Mouse (Mus musculus) right cerebral cortex, postnatal 10 days (tissue): Measurements from ENCODE around the gene Pafah1b3.

ENCODE experiments used
- DNase-seq, 2 experiments: peaks; one replicate each; pipeline ENCODE4 v3.0.0; 2021; ENCODE audit warnings: low spot score in 2 of 2

Gene Pafah1b3

GRCm38 (mm10) chr7:25305956-25306613 lies 8.3 kb upstream of the Pafah1b3 start, which contains the start of gene Tmem145:
Tmem145 (plus strand) TSS chr7:25306106.
- DNase-seq = peak in 1 of 2 experiments; percentile 68

- DNase-seq = no peak
Observed at GRCm38 (mm10) chr7:25305481-25305880, 7.7 kb upstream of the Pafah1b3 start.

- DNase-seq = no peak
Observed at GRCm38 (mm10) chr7:25303685-25304006, 5.9 kb upstream of the Pafah1b3 start.

GRCm38 (mm10) chr7:25303003-25303684 lies 5.4 kb upstream of the Pafah1b3 start:
- no peak for DNase-seq

- DNase-seq = peak in 1 of 2 experiments; percentile 66
Observed at GRCm38 (mm10) chr7:25301063-25301462, 3.3 kb upstream of the Pafah1b3 start, which contains the start of gene Prr19. Prr19 (plus strand) TSS chr7:25301411.

- no peak for DNase-seq
Observed at GRCm38 (mm10) chr7:25296945-25297453, 787 bp downstream of the Pafah1b3 start.

- no peak for DNase-seq
Observed at GRCm38 (mm10) chr7:25294960-25295722, 2.6 kb downstream of the Pafah1b3 start.

- DNase-seq = no peak
Observed at GRCm38 (mm10) chr7:25294495-25294894, 3.3 kb downstream of the Pafah1b3 start.

GRCm38 (mm10) chr7:25293191-25293739 lies 4.5 kb downstream of the Pafah1b3 start:
- peak in 1 of 2 experiments; percentile 23 for DNase-seq

GRCm38 (mm10) chr7:25292107-25292506 lies 5.7 kb downstream of the Pafah1b3 start:
- peak; percentile 40 to 43 for DNase-seq

- DNase-seq = peak; percentile 56 to 60
Observed at GRCm38 (mm10) chr7:25290911-25291310, 6.9 kb downstream of the Pafah1b3 start.

GRCm38 (mm10) chr7:25290463-25290862 lies 7.3 kb downstream of the Pafah1b3 start:
- peak in 1 of 2 experiments; percentile 21 for DNase-seq

GRCm38 (mm10) chr7:25289925-25290324 lies 7.9 kb downstream of the Pafah1b3 start:
- no peak for DNase-seq

GRCm38 (mm10) chr7:25288721-25289120 lies 9.1 kb downstream of the Pafah1b3 start:
- DNase-seq = no peak

GRCm38 (mm10) chr7:25288011-25288410 lies 9.8 kb downstream of the Pafah1b3 start:
- no peak for DNase-seq

- DNase-seq = no peak
Observed at GRCm38 (mm10) chr7:25286989-25287388, 10.8 kb downstream of the Pafah1b3 start.

- DNase-seq = no peak
Observed at GRCm38 (mm10) chr7:25285511-25286238, 12.1 kb downstream of the Pafah1b3 start.

GRCm38 (mm10) chr7:25284766-25285165 lies 13.0 kb downstream of the Pafah1b3 start:
- DNase-seq = peak in 1 of 2 experiments; percentile 64

GRCm38 (mm10) chr7:25284171-25284570 lies 13.6 kb downstream of the Pafah1b3 start:
- peak in 1 of 2 experiments; percentile 23 for DNase-seq

GRCm38 (mm10) chr7:25283637-25284036 lies 14.1 kb downstream of the Pafah1b3 start:
- DNase-seq = peak in 1 of 2 experiments; percentile 26

- DNase-seq = peak; percentile 61 to 73
Observed at GRCm38 (mm10) chr7:25282731-25283211, 15.0 kb downstream of the Pafah1b3 start.
